Mouse (Mus musculus) liver, postnatal 0 days (tissue): Measurements from ENCODE around the gene Lrmda.

Source experiments
- CTCF ChIP-seq: sonication (generic); IDR thresholded peaks from 2 replicates; pipeline ENCODE4 v1.5.1; 2016; ENCODE audit warnings: antibody characterized with exemption, low read depth
- EP300 ChIP-seq: IDR thresholded peaks from 2 replicates; pipeline ENCODE4 v1.6.1; 2016; ENCODE audit warnings: antibody characterized with exemption, low read depth, mild to moderate bottlenecking

GRCm38 (mm10) chr14:22282847-22283246 is 263.3 kb downstream of the Lrmda start:
- TF ChIP-seq CTCF = no peak
- TF ChIP-seq EP300 = no peak
